Mouse (Mus musculus) 416B (cell line): Measurements from ENCODE around the gene Mcemp1.

ENCODE experiments used
- DNase-seq: peaks from one replicate; pipeline ENCODE4 v3.0.0; 2011; ENCODE audit warnings: low read depth

The Mcemp1 gene

GRCm38 (mm10) chr8:3665507-3665906, at the start of gene Mcemp1:
Mcemp1 (plus strand) TSS chr8:3665754.
- no peak for DNase-seq

- DNase-seq: peak; percentile 100
Measured at GRCm38 (mm10) chr8:3621199-3621970, 44.2 kb upstream of the Mcemp1 start, which contains the start of the genes Xab2 and Pet100. Xab2 (minus strand) TSS chr8:3621316. Pet100 (plus strand) TSS chr8:3621548.

DNA sequence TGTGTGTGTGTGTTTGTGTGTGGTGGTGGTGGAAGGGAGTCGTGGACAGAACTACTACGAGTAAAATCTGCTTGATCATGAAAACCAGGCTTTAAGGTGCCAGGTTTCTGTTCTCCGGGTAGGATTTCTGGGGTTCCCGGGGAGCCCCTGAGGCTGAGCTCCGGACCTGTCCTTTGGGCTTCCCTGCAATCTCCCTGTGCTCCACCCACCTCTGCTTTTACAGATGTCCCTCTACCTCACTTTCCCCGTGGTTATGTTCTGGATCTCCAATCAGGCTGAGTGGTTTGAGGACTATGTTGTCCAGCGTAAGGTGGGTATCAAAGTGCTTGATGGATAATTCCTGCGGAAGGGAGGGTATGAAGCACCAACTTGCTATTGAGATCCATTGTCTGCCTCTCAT, 43.4 kb upstream of the Mcemp1 start:
- no peak for DNase-seq

- no peak for DNase-seq
Measured at GRCm38 (mm10) chr8:3625445-3625844, 40.1 kb upstream of the Mcemp1 start, which contains the start of gene Pcp2. Pcp2 (minus strand) TSS chr8:3625545.

- DNase-seq: peak; percentile 56
Measured at GRCm38 (mm10) chr8:3626971-3627370, 38.6 kb upstream of the Mcemp1 start.

- peak; percentile 77 for DNase-seq
Measured at GRCm38 (mm10) chr8:3628014-3628413, 37.5 kb upstream of the Mcemp1 start.

DNA sequence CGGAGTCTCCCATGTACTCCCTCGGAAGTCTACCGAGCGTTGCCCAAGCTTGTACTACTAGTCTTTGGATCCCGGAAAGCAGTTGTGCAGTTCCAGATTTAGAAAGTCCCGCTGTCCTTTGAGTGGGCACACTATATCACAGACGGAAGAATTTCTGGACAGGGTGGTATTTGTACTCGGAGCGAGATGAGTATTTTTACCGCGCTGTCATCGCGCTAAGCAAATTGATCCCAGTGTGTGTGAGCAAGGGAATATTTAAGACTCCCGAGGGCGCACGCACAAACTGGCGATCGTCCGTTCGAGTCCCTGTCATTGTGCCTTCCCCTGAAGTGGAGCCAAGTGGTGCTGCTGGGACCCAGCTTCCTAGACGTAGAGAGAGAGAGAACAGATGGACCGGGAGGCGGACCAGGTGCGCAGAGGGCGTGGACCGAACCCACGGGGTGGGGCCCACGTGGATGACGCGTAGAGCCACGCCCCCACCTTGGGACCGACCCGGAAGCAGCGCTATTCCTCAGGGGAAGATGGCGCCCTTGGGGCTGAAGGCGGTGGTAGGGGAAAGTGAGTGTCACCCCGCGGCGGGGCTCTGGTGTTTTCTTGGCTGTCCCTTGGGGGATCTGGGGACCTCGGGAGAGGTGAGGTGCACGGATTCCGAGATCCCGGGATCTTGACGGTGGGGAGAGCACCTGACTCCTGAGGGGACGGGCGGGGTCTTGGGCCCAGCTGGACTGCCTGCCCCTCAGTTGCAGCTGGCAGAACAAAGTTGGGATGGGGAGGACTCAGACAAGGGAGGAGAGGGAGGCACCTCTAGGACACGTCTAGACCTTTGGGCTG, 34.7 kb upstream of the Mcemp1 start, which contains the start of gene Stxbp2:
TSS of gene Stxbp2 (plus strand) at position 309 of the 831 bp plus-strand sequence.
- peak; percentile 83 for DNase-seq

DNA sequence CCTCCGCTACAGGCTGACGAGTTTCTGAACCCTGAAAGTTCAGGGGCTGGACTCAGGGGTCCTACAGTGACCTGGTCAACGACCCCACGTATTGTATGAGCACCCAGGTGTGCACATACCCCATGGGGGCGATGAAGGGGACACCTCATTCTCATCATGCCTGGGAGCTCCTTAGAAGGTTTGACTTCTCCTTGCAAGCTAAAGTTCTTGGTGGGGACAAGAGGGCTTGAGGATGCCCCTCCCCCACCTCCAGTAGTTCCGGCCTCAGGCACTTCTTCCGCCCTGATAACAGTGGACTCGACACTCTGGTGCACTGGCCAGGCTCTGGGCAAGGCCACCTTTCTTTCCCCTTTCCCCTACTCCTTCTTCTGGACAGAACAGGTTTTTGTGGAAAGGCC, 34.1 kb upstream of the Mcemp1 start:
- DNase-seq: peak; percentile 83

DNA sequence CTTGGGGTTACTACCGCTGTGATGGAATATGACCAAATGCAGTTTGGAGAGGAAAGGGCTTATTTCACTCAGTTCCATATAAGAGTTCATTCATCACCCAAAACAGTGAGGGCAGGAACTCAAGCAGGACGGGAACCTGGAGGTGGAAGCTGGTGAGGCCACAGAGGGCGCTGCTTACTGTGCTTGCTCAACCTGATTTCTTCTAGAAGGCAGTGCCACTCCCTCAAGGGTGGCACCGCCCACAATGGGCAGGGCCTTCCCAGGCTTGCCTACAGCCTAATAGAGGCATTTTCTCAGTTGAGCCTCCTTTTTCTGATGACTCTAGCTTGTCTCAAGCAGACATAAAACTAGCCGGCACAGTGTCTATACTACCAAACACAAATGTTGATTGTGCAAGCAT, 19.8 kb upstream of the Mcemp1 start:
- DNase-seq: peak; percentile 86

DNA sequence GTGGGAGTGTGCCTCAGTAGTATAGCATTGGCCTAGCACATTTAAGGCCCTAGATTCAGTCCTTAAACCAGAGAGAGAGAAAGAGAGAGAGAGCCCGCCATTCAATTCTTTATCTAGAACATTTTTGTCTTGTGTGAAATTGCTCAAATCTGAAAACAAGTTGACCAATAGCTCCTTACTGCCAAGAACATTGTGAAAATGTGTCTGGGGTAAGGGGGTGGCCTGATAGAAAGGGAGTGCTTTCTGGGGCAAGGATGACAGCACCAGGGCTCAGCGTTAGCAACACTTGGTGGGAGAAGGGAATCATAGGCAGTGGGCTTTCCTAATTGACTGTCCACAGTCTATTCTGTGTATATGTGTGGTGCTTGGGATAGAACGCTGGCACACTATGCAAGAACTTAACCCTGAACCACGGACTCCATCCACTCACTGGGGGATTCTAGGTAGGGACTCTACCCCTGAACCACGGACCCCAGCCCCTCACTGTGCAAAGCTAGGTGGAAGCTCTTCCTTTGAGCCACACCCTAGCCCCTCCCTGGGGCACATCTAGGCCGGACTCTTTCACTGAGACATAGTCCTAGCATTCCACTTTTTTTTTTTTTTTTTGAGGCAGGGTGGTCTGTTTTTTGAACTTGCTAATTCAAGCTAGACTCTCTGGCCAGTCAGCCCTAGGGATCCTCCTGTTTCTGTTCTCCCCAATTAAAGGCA, 18.6 kb upstream of the Mcemp1 start:
- no peak for DNase-seq

GRCm38 (mm10) chr8:3647561-3647960, 18.0 kb upstream of the Mcemp1 start:
- no peak for DNase-seq

DNA sequence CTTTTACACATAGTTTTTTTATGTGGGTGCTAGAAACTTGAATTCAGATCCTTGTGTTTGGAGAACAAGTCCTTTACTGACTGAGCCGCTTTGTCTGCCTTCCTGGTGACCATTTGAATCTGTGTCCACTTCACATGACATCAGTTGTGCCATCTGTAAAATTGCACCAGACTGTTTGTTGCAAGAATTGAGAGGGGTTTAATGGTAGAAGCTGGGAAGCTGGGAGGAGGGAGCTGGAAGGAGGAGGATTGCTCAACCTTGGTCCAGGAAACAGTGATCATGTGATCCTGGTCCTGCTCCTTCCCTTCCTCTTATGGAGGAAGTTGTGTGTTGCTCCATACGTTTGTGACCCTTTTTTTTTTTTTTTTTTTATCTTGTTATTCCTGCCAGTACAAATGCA, 17.3 kb upstream of the Mcemp1 start:
- DNase-seq: peak; percentile 69

DNA sequence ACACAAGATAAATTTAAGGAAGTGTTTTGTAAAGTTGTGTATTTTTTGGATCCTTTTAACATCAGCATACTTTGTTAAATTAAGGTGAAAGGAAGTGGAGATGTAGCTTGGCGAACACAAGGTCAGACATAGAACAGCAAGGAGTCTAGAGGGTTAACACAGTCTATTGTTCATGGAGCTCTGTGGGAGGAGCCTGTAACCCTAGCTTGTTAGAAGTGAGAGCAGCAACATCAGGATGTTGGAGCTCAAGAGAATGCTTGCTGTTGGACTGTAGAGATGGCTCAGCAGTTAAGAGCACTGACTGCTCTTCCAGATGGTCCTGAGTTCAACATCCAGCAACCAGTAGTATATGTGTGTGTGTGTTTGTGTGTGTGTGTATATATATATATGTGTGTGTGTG, 16.6 kb upstream of the Mcemp1 start:
- peak; percentile 38 for DNase-seq

- DNase-seq: no peak
Measured at GRCm38 (mm10) chr8:3652845-3653244, 12.7 kb upstream of the Mcemp1 start.

DNA sequence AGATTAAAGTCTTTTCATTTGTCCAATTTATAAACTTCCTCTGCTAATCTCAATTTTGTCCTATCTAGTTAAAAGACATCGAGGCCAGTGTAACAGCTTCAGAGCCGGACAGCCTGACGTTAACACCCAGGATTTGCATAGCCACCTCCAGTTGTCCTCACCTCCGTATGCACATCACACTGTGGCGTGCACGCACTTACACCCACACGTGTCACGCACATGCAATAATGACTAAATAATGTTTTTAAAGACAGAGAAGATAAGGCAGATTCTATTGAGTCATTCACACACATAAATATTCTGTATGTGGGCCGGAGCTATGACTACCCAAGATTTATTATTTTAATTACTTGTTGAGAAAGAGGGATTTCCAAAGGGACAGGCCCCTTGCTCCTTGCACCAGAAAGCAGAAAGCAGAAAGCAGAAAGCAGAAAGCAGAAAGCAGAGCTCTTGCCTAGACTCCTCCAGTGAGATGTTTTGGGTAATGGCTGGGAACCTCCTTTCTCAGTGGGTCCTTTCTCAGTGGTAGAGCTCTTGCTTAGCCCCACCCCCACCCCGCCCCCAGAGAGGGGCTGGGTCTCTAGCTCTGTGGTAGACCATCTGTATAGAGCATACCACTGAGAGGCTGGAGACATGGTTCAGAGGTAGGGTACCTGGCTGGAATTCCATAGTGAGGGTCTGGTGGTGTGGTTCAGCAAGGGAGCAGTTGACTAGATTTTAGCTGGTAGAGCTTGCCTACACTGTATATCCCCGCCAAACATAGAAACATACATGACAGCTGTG, 10.6 kb upstream of the Mcemp1 start:
- DNase-seq: no peak

DNA sequence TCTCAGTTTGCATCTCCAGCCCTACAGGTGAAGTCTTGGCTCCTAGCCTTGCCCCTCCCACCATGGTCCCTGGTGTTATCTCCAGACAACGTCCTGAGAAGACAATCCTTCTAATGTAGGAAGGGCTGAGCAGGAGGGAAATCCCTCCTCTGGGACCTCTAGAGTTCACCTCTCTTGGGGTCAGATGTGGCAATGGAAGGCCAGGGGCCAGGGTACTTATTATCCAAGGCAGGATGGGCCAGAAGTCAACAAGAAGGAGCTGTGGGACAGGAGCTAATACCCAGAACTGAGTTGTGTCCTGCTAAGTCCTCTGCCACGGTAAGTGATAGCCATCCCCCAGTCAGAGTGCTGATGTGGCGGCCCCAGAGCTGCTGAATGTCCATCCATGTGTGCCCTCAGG, 10.0 kb upstream of the Mcemp1 start, which contains the start of gene Retn:
TSS of gene Retn (plus strand) at position 245 of the 400 bp plus-strand sequence.
- DNase-seq: no peak

DNA sequence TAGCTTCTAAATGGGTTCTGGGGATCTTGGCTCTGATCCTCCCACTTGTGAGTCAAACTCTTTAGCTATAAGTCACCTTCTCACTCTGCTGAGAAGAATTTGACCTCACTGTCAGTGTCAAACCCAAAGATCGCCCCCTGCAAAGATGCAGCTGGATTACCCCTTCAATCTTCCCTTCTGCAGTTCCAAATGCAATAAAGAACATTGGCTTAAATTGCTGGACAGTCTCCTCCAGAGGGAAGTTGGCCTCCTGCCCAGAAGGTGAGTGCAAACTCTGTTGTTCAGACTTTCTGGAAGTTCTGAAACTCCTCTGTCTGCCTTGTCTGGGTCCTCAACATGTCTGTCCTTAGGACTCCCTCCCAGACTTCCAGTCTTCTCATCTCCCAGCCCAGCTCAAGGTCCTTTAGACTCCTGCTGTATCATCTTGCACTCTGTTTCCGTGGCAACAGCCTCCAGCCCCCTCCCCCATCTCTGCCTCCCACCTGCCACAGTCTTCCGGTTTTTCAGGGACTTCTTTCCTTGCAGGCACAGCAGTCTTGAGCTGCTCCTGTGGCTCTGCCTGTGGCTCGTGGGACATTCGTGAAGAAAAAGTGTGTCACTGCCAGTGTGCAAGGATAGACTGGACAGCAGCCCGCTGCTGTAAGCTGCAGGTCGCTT, 8.7 kb upstream of the Mcemp1 start:
- DNase-seq: no peak

GRCm38 (mm10) chr8:3660889-3661288, 4.7 kb upstream of the Mcemp1 start:
- DNase-seq: peak; percentile 81

DNA sequence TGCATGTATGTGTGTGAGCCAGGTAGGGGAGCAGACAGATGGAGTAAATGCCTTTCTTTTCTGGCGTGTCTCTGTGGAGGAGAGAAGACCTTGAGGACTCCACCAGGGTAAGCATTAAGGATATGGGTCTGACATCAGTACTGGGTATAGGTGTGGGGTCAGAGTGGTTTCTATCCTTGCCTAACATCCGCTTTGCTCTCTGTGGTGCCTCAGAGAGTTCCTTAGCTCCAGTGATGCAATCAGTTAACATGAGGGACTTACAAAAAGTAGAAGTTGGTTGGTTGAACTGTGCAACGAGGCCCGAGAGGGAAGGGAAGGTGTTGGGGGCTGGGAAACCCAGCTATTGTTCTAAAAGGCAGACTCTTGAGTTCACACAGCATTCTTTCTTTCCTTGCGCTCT, 1.1 kb upstream of the Mcemp1 start:
- peak; percentile 88 for DNase-seq

DNA sequence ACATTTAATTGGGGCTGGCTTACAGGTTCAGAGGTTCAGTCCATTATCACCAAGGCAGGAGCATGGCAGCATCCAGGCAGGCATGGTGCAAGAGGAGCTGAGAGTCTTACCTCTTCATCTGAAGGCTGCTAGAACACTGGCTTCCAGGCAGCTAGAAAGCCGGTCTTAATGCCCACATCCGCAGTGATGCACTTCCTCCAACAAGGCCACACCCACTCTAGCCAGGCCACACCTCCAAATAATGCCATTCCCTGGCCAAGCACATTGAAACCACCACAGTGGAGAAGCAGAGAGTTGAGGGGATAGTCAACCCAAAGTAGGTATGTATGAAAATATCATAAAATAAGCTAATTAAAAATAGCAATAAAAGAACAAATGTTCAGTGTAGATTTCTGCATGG, 4.8 kb downstream of the Mcemp1 start:
- peak; percentile 91 for DNase-seq

DNA sequence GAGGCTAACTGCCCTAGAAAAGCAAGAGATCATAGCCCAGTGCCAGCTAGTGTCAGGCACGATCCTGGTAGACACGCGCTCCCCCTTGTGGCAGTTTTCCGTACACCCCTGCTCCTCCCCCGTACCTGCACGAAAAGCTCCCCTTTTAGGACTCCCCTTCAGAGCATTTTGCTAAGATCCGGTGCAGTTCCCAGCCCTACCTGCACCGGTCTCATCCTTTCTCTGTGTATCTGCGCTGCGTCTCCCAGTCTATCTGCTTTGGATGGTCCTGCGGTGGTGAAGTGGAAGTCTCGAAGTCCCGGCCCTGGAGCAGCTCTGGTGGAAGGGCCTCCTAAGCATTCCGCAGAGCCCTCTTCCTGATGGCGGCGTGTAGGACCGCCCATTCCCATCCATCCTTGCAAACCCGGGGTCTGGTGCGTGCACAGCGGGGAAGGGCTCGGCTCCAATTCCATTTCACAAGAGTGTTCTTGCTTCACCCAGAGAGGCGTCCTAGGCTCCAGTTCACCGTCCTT, 6.5 kb downstream of the Mcemp1 start, which contains the start of gene Fcor:
TSS of gene Fcor (minus strand) at position 383 of the 512 bp plus-strand sequence.
- DNase-seq: peak; percentile 83
